Mouse (Mus musculus) megakaryocyte, embryonic 14.5 days (primary cell): Measurements from ENCODE around the gene Celf5.

Source experiments
- FLI1 ChIP-seq: IDR thresholded peaks from 2 replicates; pipeline ENCODE4 v1.6.1; 2012; ENCODE audit warnings: low read length, inconsistent platforms, mixed read lengths
- GATA1 ChIP-seq: IDR thresholded peaks from 3 replicates; pipeline ENCODE4 v1.6.1; 2012; ENCODE audit warnings: mixed read lengths, low read length, inconsistent platforms, borderline replicate concordance

GRCm38 (mm10) chr10:81460471-81460870 is 22.0 kb downstream of the Celf5 start:
- TF ChIP-seq FLI1 (no peak), GATA1 (no peak)
